Mouse (Mus musculus): ENCODE measurements around the gene Tbc1d24. TPM values are rescaled to one million over a fixed set of nuclear protein-coding genes. Genes with fewer than 3 reads are reported as not detected.

The Tbc1d24 gene
- polyA plus RNA-seq, 1 experiment from 2014 or later = 24.0 TPM

GRCm38 (mm10) chr17:24199252-24199651 is 6.1 kb downstream of the Tbc1d24 start:
- no peak overlapping the region for H3K4me2 ChIP-seq
- 88% methylated on average over 4 of the region's 4 CpGs for WGBS
- H3K27me3 ChIP-seq (replicated peaks) = no peaks in the 10 kb centered on the region
- no peaks in the 10 kb centered on the region; the same call in 1 of the 2 replicates for H3K36me3 ChIP-seq
- H3K9me3 ChIP-seq (replicated peaks) = no peaks in the 10 kb centered on the region
- H3K9ac ChIP-seq (replicated peaks) = no peak overlapping the region
- no peak overlapping the region for H3K4me3 ChIP-seq (replicated peaks)
- peaks cover 44% of the 10 kb centered on the region for H3K4me1 ChIP-seq
- no peak overlapping the region for H3K27ac ChIP-seq (replicated peaks)
- no peak for ATAC-seq (ENCODE audit: low FRiP score)

- WGBS = 67% methylated on average over 15 of the region's 15 CpGs
- ATAC-seq (ENCODE audit: low FRiP score) = no peak
- H3K9ac ChIP-seq (replicated peaks) = no peak overlapping the region
- no peaks in the 10 kb centered on the region for H3K27me3 ChIP-seq (replicated peaks)
- H3K36me3 ChIP-seq = no peaks in the 10 kb centered on the region; the same call in 1 of the 2 replicates
- no peak overlapping the region for H3K4me3 ChIP-seq (replicated peaks)
- no peak overlapping the region for H3K4me2 ChIP-seq
- peaks cover 24% of the 10 kb centered on the region for H3K4me1 ChIP-seq
- H3K27ac ChIP-seq (replicated peaks) = no peak overlapping the region
- no peaks in the 10 kb centered on the region for H3K9me3 ChIP-seq (replicated peaks)
Observed at GRCm38 (mm10) chr17:24197032-24197824, 8.1 kb downstream of the Tbc1d24 start.

- 68% methylated on average over 2 of the region's 2 CpGs for WGBS
- H3K27me3 ChIP-seq (replicated peaks) = no peaks in the 10 kb centered on the region
- H3K36me3 ChIP-seq = no peaks in the 10 kb centered on the region; the same call in 1 of the 2 replicates
- no peak for ATAC-seq (ENCODE audit: low FRiP score)
- 0 out of 2 replicates have a peak, but pooled peaks cover 8% of the 10 kb centered on the region for H3K4me1 ChIP-seq
- no peak overlapping the region for H3K4me3 ChIP-seq (replicated peaks)
- H3K4me2 ChIP-seq = no peak overlapping the region
- no peaks in the 10 kb centered on the region for H3K9me3 ChIP-seq (replicated peaks)
- H3K9ac ChIP-seq (replicated peaks) = no peak overlapping the region
- no peak overlapping the region for H3K27ac ChIP-seq (replicated peaks)
Observed at GRCm38 (mm10) chr17:24195349-24195748, 10.0 kb downstream of the Tbc1d24 start.

GRCm38 (mm10) chr17:24193769-24194168 is 11.6 kb downstream of the Tbc1d24 start:
- 94% methylated on average over 5 of the region's 5 CpGs for WGBS
- no peak overlapping the region for H3K9ac ChIP-seq (replicated peaks)
- no peak for ATAC-seq (ENCODE audit: low FRiP score)
- H3K4me1 ChIP-seq = no peaks in the 10 kb centered on the region
- no peak overlapping the region for H3K4me3 ChIP-seq (replicated peaks)
- H3K36me3 ChIP-seq = peaks cover 2% of the 10 kb centered on the region
- H3K27me3 ChIP-seq (replicated peaks) = no peaks in the 10 kb centered on the region
- H3K4me2 ChIP-seq = no peak overlapping the region
- H3K9me3 ChIP-seq (replicated peaks) = no peaks in the 10 kb centered on the region
- H3K27ac ChIP-seq (replicated peaks) = no peak overlapping the region

- no peak overlapping the region for H3K27ac ChIP-seq (replicated peaks)
- WGBS = 90% methylated on average over 8 of the region's 8 CpGs
- H3K4me1 ChIP-seq = no peaks in the 10 kb centered on the region
- no peak overlapping the region for H3K4me3 ChIP-seq (replicated peaks)
- no peak overlapping the region for H3K9ac ChIP-seq (replicated peaks)
- H3K27me3 ChIP-seq (replicated peaks) = no peaks in the 10 kb centered on the region
- no peaks in the 10 kb centered on the region for H3K9me3 ChIP-seq (replicated peaks)
- ATAC-seq (ENCODE audit: low FRiP score) = no peak
- peaks cover 6% of the 10 kb centered on the region for H3K36me3 ChIP-seq
- H3K4me2 ChIP-seq = no peak overlapping the region
Observed at GRCm38 (mm10) chr17:24193268-24193667, 12.1 kb downstream of the Tbc1d24 start.

- no peak overlapping the region for H3K4me3 ChIP-seq (replicated peaks)
- peaks cover 8% of the 10 kb centered on the region for H3K36me3 ChIP-seq
- H3K27ac ChIP-seq (replicated peaks) = no peak overlapping the region
- 88% methylated on average over 8 of the region's 8 CpGs for WGBS
- no peak overlapping the region for H3K4me2 ChIP-seq
- ATAC-seq (ENCODE audit: low FRiP score) = no peak
- no peaks in the 10 kb centered on the region for H3K9me3 ChIP-seq (replicated peaks)
- no peaks in the 10 kb centered on the region for H3K27me3 ChIP-seq (replicated peaks)
- H3K9ac ChIP-seq (replicated peaks) = no peak overlapping the region
- H3K4me1 ChIP-seq = no peaks in the 10 kb centered on the region
Observed at GRCm38 (mm10) chr17:24192848-24193247, 12.5 kb downstream of the Tbc1d24 start.

GRCm38 (mm10) chr17:24191481-24191880 is 13.9 kb downstream of the Tbc1d24 start:
- H3K4me2 ChIP-seq = no peak overlapping the region
- peaks cover 14% of the 10 kb centered on the region for H3K36me3 ChIP-seq
- no peak overlapping the region for H3K9ac ChIP-seq (replicated peaks)
- H3K27me3 ChIP-seq (replicated peaks) = no peaks in the 10 kb centered on the region
- no peak overlapping the region for H3K4me3 ChIP-seq (replicated peaks)
- no peak overlapping the region for H3K27ac ChIP-seq (replicated peaks)
- H3K4me1 ChIP-seq = no peaks in the 10 kb centered on the region
- ATAC-seq (ENCODE audit: low FRiP score) = no peak
- 80% methylated on average over 4 of the region's 4 CpGs for WGBS
- H3K9me3 ChIP-seq (replicated peaks) = no peaks in the 10 kb centered on the region

- no peak overlapping the region for H3K4me3 ChIP-seq (replicated peaks)
- no peaks in the 10 kb centered on the region for H3K4me1 ChIP-seq
- no peak overlapping the region for H3K27ac ChIP-seq (replicated peaks)
- no peaks in the 10 kb centered on the region for H3K27me3 ChIP-seq (replicated peaks)
- H3K4me2 ChIP-seq = no peak overlapping the region
- WGBS = 86% methylated on average over 2 of the region's 2 CpGs
- ATAC-seq (ENCODE audit: low FRiP score) = no peak
- no peaks in the 10 kb centered on the region for H3K9me3 ChIP-seq (replicated peaks)
- no peak overlapping the region for H3K9ac ChIP-seq (replicated peaks)
- H3K36me3 ChIP-seq = peaks cover 14% of the 10 kb centered on the region
Observed at GRCm38 (mm10) chr17:24190934-24191333, 14.4 kb downstream of the Tbc1d24 start.

GRCm38 (mm10) chr17:24174259-24174658 is 31.1 kb downstream of the Tbc1d24 start:
- no peak overlapping the region for H3K4me3 ChIP-seq (replicated peaks)
- H3K27ac ChIP-seq (replicated peaks) = no peak overlapping the region
- no peaks in the 10 kb centered on the region for H3K36me3 ChIP-seq
- H3K9ac ChIP-seq (replicated peaks) = no peak overlapping the region
- H3K4me2 ChIP-seq = no peak overlapping the region
- H3K4me1 ChIP-seq = peaks cover 8% of the 10 kb centered on the region
- no peaks in the 10 kb centered on the region for H3K27me3 ChIP-seq (replicated peaks)
- 79% methylated on average over 3 of the region's 3 CpGs for WGBS
- ATAC-seq (ENCODE audit: low FRiP score) = no peak
- no peaks in the 10 kb centered on the region for H3K9me3 ChIP-seq (replicated peaks)

GRCm38 (mm10) chr17:24173423-24173822 is 31.9 kb downstream of the Tbc1d24 start:
- ATAC-seq (ENCODE audit: low FRiP score) = no peak
- Histone ChIP-seq H3K9ac (replicated peaks) (no peak overlapping the region; the same call in 1 of the 2 replicates), H3K9me3 (replicated peaks) (no peaks in the 10 kb centered on the region), H3K36me3 (no peaks in the 10 kb centered on the region), H3K27me3 (replicated peaks) (no peaks in the 10 kb centered on the region), H3K4me3 (replicated peaks) (no peak overlapping the region), H3K4me2 (no peak overlapping the region), H3K4me1 (peaks cover 8% of the 10 kb centered on the region), H3K27ac (replicated peaks) (no peak overlapping the region)
- WGBS = 5% methylated on average over 3 of the region's 3 CpGs

GRCm38 (mm10) chr17:24171738-24172137 is 33.6 kb downstream of the Tbc1d24 start:
- no peak overlapping the region for H3K4me3 ChIP-seq (replicated peaks)
- peaks cover 24% of the 10 kb centered on the region for H3K4me1 ChIP-seq
- peaks cover 3% of the 10 kb centered on the region for H3K36me3 ChIP-seq
- no peak overlapping the region for H3K4me2 ChIP-seq
- no peaks in the 10 kb centered on the region for H3K27me3 ChIP-seq (replicated peaks)
- no peak for ATAC-seq (ENCODE audit: low FRiP score)
- H3K27ac ChIP-seq (replicated peaks) = no peak overlapping the region
- no peaks in the 10 kb centered on the region for H3K9me3 ChIP-seq (replicated peaks)
- no peak overlapping the region for H3K9ac ChIP-seq (replicated peaks)
- 89% methylated on average over 4 of the region's 4 CpGs for WGBS

GRCm38 (mm10) chr17:24170729-24171128 is 34.6 kb downstream of the Tbc1d24 start:
- no peak overlapping the region for H3K4me3 ChIP-seq (replicated peaks)
- 0 out of 2 replicates have a peak overlapping the region, but pooled peaks have one; percentile 23 for H3K27ac ChIP-seq (replicated peaks)
- no peak overlapping the region for H3K9ac ChIP-seq (replicated peaks)
- ATAC-seq (ENCODE audit: low FRiP score) = no peak
- H3K9me3 ChIP-seq (replicated peaks) = no peaks in the 10 kb centered on the region
- H3K4me2 ChIP-seq = no peak overlapping the region
- H3K4me1 ChIP-seq = peaks cover 29% of the 10 kb centered on the region
- H3K36me3 ChIP-seq = peaks cover 6% of the 10 kb centered on the region
- 83% methylated on average over 5 of the region's 5 CpGs for WGBS
- no peaks in the 10 kb centered on the region for H3K27me3 ChIP-seq (replicated peaks)
